ENCODE assay signal across 9 mouse cellular contexts in the genomic region with DNA sequence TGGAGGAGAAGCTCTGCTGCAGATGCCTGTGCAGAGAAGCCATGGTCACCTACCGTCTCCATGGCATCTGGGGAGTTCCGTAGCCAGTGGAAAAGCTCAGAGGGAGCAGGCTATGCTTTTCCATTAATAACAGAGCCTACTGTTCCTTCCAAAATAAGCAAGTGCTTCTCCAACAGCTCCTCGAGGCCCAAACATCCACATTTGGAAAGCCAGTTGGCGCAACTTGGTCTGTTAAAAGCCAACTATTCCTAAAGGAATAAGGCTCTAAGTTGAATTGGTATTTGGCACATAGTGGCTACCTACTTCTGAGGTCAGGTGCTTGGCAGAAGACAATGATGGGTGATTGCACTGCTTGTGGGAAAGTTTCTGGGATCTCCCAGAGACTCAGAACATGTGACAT.
"Had no signal": no experiment of that assay in that cellular context is flagged by ENCODE, and none has a peak within 500 bp of the region (broad histone marks: within the 10 kb centered on the region; RNA-seq: fewer than 3 reads in every experiment).

No protein-coding gene starts in this region.

- DNase-seq: kidney, postnatal 14 days; kidney, postnatal 4 days; left cerebral cortex, postnatal 4 days; liver, postnatal 0 days; lung, embryonic 14.5 days; retina, postnatal 1 day; right cerebral cortex, postnatal 25 days; spleen, adult 18-20 months; thymus, postnatal 25 days had no signal
